Mouse (Mus musculus) embryonic fibroblast, embryonic 13.5 days (primary cell): ENCODE data around the gene Hk3.

Experiments
- CTCF ChIP-seq: IDR thresholded peaks from 2 replicates; pipeline ENCODE4 v1.5.1; 2011; ENCODE audit warnings: mild to moderate bottlenecking, control low read depth, low read length, moderate library complexity, borderline replicate concordance; ENCODE audit not compliant: insufficient read depth
- POLR2A ChIP-seq: IDR thresholded peaks from 2 replicates; pipeline ENCODE4 v1.6.1; 2011; ENCODE audit warnings: low read depth, mild to moderate bottlenecking, control low read depth, low read length, moderate library complexity

DNA sequence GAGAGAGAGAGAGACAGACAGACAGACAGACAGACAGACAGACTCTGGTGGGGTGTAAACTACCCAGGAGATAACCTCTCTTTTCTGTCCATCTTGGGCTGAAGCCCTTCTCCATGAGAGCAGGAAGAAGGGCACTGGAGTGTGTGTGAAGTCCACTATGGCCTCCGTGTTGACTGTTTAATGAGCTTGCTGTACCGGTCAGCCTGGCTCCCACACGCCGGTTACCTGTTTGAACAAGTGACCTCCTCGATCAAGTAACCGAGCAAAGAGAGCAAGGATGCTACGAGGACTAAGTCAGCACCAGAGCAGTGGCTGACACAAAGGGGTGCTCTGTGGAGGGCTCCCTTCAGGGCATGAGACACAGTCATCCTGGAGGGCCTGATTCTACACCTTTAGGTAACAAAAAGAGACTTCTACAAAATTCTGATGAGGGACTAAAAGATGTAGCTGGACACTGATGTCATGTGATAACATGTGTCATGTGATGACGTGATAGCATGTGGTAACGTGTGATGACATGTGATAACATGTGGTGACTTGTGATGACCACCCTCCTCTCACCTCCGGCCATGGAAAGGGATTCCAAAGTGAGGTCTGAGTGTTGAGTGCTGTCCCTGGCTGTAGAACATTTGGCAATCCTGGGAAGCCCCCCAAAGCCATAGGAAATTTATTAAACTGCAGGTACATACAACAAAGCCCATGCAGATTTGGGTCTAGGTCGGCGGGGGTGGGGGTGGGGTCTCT, 3.9 kb downstream of the Hk3 start:
- TF ChIP-seq CTCF: no peak
- TF ChIP-seq POLR2A: no peak
